ENCODE assay signal across 32 mouse cellular contexts in genomic region chr13:21185521-21185920, GRCm38 (mm10). TPM values are rescaled to one million over a fixed set of nuclear protein-coding genes. Genes with fewer than 3 reads are reported as not detected.
"Had no signal": no experiment of that assay in that cellular context is flagged by ENCODE, and none has a peak within 500 bp of the region (broad histone marks: within the 10 kb centered on the region; RNA-seq: fewer than 3 reads in every experiment).

No protein-coding gene starts in this region.

- H3K27ac ChIP-seq: kidney, postnatal 0 days; layer of hippocampus, adult 2 months; limb, embryonic 10.5 days; limb, embryonic 13.5 days; midbrain, embryonic 12.5 days; neural tube, embryonic 13.5 days; stomach, embryonic 15.5 days had no signal

- H3K9ac ChIP-seq: limb, embryonic 13.5 days; midbrain, embryonic 12.5 days; neural tube, embryonic 13.5 days; stomach, embryonic 15.5 days had no signal

- H3K4me2 ChIP-seq: limb, embryonic 13.5 days; midbrain, embryonic 12.5 days; neural tube, embryonic 13.5 days; stomach, embryonic 15.5 days had no signal

- DNase-seq: kidney, adult 2 months; kidney, postnatal 25 days; layer of hippocampus, adult 9-11 months; lung, adult 2 months; lung, postnatal 14 days; lung, postnatal 4 days; retina, postnatal 1 day; right cerebral cortex, postnatal 25 days; spleen, adult 18-20 months; thymus, postnatal 25 days had no signal

- ATAC-seq: midbrain, embryonic 16.5 days had no signal

- H3K4me3 ChIP-seq: layer of hippocampus, adult 2 months; limb, embryonic 10.5 days; limb, embryonic 13.5 days; midbrain, embryonic 12.5 days; myocyte; neural tube, embryonic 13.5 days; stomach, embryonic 15.5 days had no signal

- H3K9me3 ChIP-seq: limb, embryonic 10.5 days; limb, embryonic 13.5 days; midbrain, embryonic 12.5 days; neural tube, embryonic 13.5 days; stomach, embryonic 15.5 days had no signal

- H3K27me3 ChIP-seq: limb, embryonic 13.5 days; midbrain, embryonic 12.5 days; neural tube, embryonic 13.5 days; stomach, embryonic 15.5 days had no signal

RNA-seq across cellular contexts. Expression of gene Olfr1368, which starts 39.9 kb away (rescaled TPM):
- total RNA-seq: layer of hippocampus, adult 2 months; layer of hippocampus, postnatal 25 days; left cerebral cortex, adult 18-20 months; left cerebral cortex, postnatal 25 days; liver, adult 2 months; megakaryocyte progenitor cell, adult 5-6 weeks; megakaryocyte-erythroid progenitor cell, adult 5-6 weeks; monocyte, adult 5-6 weeks; neutrophil, adult 5-6 weeks had no signal
- polyA plus RNA-seq: kidney, adult 2 months; kidney, embryonic 14.5 days; kidney, postnatal 0 days; large intestine, adult 2 months; limb, embryonic 10.5 days; limb, embryonic 13.5 days; liver, adult 2 months; liver, embryonic 16.5 days; lung, adult 2 months; lung, embryonic 16.5 days; midbrain, embryonic 12.5 days; midbrain, embryonic 16.5 days; myocyte; neural tube, embryonic 13.5 days; stomach, embryonic 15.5 days; thymus, postnatal 0 days had no signal

RNA-seq across cellular contexts. Expression of gene Olfr263, which starts 56.1 kb away (rescaled TPM):
- total RNA-seq: layer of hippocampus, adult 2 months; layer of hippocampus, postnatal 25 days; left cerebral cortex, adult 18-20 months; left cerebral cortex, postnatal 25 days; liver, adult 2 months; megakaryocyte progenitor cell, adult 5-6 weeks; megakaryocyte-erythroid progenitor cell, adult 5-6 weeks; monocyte, adult 5-6 weeks; neutrophil, adult 5-6 weeks had no signal
- polyA plus RNA-seq: kidney, adult 2 months; kidney, embryonic 14.5 days; kidney, postnatal 0 days; large intestine, adult 2 months; limb, embryonic 10.5 days; limb, embryonic 13.5 days; liver, adult 2 months; liver, embryonic 16.5 days; lung, adult 2 months; lung, embryonic 16.5 days; midbrain, embryonic 12.5 days; midbrain, embryonic 16.5 days; myocyte; neural tube, embryonic 13.5 days; stomach, embryonic 15.5 days; thymus, postnatal 0 days had no signal
